Mouse (Mus musculus) frontal cortex, adult 2 months (tissue): ENCODE measurements around the gene Gm20662. TPM values are rescaled to one million over a fixed set of nuclear protein-coding genes. Genes with fewer than 3 reads are reported as not detected.

Source experiments
- DNase-seq, 2 experiments: peaks; one replicate each; pipeline ENCODE4 v3.0.0; 2022; ENCODE audit warnings: low spot score in 1 of 2; ENCODE audit errors: extremely low spot score in 1 of 2
- polyA plus RNA-seq: library from polyadenylated mRNA; depleted of rRNA; stranded (reverse); fragments of >200 nt; gene quantifications from 2 replicates; pipeline ENCODE4 v1.2.3, GENCODE M21; 2012

Gm20662 gene
- polyA plus RNA-seq, 1 experiment, result 7.1 TPM

DNA sequence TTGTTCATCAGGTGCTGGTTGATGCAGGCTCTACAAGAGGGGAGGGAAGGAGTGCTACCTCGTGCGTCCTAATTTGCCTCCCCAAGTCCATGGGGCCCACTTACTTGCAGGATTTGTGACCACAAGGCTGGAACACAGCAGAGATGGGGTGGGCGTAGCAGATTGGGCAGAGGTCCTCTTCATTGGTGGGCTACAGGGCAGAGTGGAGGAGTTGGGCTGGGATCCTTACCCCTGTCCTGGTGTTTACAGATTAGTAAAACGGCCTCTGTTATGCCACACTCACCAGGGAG, 55.7 kb downstream of the Gm20662 start:
- DNase-seq, result no peak

GRCm38 (mm10) chr9:108052411-108052810, 56.3 kb downstream of the Gm20662 start:
- DNase-seq, result no peak

- DNase-seq, result peak; percentile 96 to 99
Observed at GRCm38 (mm10) chr9:108052885-108053664, 56.9 kb downstream of the Gm20662 start, which contains the start of gene Amigo3. Amigo3 (plus strand) TSS chr9:108053159.

DNA sequence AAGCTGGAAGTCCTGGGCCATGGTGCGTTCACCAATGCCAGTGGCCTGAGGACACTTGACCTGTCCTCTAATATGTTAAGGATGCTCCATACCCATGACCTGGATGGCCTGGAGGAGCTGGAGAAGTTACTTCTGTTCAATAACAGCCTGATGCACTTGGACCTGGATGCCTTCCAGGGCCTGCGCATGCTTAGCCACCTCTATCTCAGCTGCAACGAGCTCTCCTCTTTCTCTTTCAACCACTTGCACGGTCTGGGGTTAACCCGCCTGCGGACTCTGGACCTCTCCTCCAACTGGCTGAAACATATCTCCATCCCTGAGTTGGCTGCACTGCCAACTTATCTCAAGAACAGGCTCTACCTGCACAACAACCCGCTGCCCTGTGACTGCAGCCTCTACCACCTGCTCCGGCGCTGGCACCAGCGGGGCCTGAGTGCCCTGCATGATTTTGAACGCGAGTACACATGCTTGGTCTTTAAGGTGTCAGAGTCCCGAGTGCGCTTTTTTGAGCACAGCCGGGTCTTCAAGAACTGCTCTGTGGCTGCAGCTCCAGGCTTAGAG, 57.6 kb downstream of the Gm20662 start:
- DNase-seq, result no peak

GRCm38 (mm10) chr9:108054331-108055040, 58.3 kb downstream of the Gm20662 start:
- no peak for DNase-seq

GRCm38 (mm10) chr9:108055061-108055460, 58.9 kb downstream of the Gm20662 start:
- no peak for DNase-seq

DNA sequence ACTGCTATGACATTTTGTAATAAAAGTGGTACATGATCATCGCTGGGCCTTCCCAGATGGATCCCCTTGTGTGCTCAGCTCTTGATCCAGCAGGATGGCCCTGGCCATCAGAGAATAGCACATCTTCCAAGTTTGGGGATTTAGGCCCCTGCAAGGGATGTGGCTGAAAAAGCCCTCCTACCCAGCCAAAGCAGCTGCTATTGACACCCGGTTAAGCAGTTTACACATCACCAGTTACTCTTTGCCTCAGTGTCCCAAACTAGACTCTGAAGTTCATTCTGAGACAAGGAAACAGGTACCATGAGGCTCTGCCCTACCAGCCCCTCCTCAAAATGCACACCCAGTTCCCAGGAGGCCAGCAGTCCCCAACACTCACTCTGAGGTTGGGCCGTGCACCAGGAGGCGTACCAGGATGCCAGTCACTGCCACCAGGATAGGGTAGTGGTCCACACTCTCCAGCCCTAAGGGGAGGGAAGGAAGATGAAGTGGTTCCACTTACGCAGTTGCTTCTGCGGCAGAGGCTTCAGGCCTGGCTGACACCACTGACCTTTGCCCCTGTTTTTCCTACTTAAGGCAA, 59.6 kb downstream of the Gm20662 start:
- DNase-seq, result no peak

DNA sequence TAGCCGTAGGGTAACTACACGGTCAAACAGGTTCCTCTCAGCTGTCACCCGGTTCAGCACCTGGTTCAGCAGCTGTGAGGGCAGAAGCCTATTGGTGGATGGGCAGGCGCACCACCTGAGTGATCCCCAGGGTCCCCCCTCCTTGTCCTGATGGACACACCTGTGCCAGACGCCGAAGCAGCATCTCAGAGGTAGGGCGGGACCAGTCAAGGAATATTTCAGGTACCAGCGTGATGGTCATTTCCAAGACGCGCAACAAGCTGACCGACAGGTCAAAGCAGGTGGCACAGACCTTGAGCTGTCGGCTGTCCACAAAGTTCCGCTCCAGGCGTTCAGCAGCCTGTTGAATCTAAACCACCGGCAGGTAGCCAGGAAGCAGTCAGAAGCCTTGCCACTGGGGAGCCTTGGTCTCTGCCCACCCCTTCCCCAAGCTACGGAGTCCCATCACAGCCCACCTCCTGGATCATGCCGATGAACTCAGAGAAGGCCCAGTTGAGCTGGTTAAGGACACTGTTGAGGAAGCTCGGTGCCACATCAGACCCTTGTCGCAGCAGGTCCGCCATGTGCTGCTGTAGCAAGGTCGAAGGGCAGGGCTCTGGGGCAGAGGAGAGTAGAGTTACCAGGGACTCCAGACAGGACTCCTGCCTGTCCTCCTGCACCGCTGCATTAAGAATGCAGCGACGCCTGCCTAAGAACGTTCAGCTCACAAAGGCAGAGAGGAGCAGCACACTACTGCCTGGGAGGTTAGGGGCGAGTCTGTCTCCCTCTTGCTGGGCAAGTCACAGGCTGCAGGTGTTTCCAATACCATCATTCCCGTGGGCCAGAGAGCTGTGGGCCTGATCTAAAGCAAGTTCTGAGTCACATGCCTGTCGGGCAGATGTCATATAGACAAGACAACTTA, 60.5 kb downstream of the Gm20662 start:
- no peak for DNase-seq

DNA sequence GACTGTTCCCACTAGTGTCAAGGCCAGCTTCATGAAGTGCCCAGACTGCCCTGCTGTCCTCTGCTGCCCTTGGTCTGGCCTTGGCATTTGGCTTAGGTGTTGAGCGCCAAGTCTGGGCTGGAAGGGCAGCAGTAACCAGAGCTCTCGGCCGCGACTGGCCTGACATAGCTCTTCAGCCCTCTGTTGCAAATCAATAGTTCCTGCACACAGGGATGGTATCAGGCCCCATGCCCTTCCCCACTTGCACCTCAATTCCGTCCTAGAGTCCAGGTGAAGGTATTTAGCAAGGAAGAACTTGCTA, 61.1 kb downstream of the Gm20662 start:
- no peak for DNase-seq

- no peak for DNase-seq
Observed at GRCm38 (mm10) chr9:108058291-108058690, 62.1 kb downstream of the Gm20662 start.

DNA sequence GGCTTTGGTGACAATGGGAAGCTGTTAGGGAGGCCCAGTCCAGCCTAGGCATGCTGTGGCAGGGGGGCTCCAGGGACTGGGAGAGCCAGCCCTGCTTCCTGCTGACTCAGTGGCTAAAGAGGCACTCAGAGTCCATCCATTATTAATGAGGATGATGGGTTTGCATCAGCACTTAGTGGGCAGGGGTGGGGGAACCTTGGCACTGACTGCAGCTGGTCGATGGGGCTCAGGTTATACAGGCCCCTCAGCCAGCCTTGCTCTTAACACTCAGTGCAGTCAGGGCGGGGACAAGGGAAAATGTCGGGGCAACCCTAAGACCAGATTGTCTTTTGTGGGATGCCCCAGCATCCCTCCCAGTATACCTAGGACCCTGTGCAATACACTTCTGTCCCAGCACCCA, 66.0 kb downstream of the Gm20662 start:
- no peak for DNase-seq

- no peak for DNase-seq
Observed at GRCm38 (mm10) chr9:108063361-108063760, 67.2 kb downstream of the Gm20662 start.

DNA sequence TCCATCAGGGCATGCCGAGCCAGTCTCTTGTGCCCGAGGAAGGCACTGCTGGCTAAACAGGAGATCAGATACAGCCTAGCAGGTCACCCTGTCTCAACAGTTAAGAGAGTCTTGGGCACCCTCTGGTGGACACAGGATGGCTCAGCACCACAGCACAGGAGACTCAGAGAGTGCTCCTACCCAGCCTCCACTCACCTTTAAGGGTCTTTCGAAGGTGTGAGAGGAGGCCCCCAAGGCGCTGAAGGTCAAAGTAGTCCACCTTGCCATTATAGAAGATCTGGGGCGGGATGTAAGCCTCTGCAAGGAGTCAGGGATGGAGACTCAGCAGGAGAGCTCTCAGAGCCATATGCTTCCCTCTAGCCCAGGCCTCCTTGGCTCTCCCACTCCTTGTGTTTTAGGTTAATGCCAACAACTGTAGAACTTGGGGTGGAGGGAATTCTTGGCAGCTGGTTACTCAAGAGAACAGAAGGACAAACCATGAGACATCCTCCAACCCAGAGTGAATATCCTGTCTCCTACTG, 69.4 kb downstream of the Gm20662 start:
- DNase-seq, result peak in 1 of 2 experiments; percentile 84

- DNase-seq, result no peak
Observed at GRCm38 (mm10) chr9:108067199-108067598, 71.0 kb downstream of the Gm20662 start.

DNA sequence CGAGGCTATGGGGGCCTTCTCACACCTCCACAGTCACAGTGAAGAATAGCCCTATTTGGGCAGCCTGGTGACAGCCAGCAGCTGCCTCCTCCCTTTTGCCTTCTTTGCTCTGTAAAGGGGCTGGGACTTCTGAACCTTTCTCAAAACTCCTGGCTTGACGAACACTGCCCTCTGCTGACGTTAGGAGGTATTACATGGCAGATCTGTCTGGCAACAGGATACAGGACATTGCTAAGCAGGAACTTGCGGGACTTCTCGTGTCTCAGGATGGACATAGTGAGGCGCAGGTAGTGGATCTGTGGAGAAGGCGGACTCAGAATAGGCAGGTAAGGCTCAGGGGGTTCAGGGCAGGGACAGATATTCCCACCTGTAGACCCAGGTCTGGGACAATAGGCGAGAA, 71.8 kb downstream of the Gm20662 start:
- DNase-seq, result peak in 1 of 2 experiments; percentile 94

DNA sequence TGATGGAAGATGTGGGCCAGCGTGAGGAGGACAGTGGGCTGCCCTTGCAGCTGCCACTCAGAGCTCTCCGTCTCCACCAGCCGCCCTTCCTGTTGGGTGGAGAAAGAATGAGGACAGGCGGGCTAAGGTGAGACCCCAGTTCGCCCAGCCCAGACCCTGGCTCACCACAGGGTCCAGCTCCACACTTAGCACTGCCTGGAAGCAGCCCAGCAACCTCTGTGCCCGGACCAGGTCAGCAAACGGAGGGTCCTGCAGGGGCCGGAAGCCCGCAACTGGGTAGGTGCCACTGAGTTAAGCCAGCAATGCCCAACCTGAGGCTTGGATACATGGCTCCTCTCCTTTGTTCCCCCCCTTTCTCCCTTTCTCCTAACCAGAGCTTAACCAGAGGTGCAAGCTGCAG, 72.9 kb downstream of the Gm20662 start:
- no peak for DNase-seq

DNA sequence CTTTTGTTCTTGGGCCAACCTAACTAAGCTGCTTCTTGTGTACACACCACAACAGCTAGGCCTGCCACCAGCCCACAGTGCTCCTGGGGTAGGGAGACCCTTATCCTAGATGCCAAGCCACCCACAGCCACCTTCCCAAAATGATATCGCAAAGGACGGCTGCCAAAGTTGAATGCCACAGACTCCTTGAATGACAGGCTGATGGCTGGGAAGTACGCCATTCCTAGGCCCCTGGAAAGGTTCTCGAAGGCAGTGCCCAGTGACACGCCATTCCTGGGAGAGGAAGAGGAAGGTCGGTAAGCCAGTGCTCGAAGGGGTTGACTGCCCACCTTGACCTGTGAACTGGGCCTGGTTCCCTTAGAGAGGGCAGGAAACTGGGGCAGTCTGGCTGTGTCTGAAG, 73.4 kb downstream of the Gm20662 start:
- no peak for DNase-seq

DNA sequence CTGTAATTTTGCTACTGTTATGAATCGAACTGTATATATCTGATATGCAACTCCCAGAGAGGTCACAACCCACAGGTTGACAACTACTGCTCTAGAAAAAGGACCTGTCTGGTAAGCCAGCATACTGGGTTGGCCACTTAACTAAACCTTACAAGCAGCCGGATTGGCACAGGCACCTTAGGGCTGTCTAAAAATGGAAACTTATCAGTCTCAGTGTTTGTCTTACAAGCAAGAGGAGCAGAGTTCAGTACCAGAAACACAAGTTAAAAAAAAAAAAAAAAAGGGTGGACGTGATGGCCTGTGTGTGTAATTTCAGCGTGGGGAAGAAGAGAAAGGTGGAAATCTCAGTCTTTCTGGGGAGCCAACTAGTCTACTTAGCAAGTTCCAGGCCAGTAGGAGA, 75.7 kb downstream of the Gm20662 start:
- no peak for DNase-seq

GRCm38 (mm10) chr9:108072481-108072924, 76.4 kb downstream of the Gm20662 start:
- no peak for DNase-seq

DNA sequence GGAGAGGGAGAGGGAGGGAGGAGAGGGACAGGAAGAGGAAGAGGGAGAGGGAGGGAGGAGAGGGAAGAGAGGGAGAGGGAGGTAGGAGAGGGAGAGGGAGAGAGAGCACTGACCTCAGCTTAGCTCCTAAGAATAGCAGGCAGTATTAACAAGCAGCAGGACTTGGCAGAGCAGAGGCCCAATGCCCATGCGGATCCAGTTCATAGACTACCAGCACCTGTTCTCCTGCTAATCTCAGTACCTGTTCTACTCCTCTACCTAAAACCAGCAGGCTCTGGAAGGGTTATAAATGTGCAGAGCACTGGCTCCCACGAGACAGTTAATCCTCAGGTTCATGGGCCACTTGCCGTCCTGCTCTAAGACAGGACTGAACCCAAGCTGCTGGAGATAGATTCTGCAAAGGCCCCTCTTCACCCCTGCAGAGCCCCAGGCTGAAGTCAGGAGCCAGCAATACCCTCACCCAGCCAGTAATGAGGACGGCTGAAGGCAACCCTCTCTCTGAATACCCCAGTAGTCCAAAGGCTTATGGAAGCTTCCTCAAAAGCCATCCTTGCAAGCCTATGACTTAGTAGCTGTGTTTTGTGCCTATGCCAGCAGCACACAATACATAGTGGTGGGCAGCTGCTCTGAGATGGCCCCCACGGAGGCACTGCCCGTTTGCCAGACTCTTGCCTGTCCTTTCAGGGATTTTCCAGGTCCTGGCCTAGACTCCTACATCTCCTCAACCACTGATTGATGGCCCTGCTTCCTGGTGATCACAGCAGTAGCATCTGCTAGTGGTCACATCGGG, 77.2 kb downstream of the Gm20662 start:
- no peak for DNase-seq
